In the genomic region with DNA sequence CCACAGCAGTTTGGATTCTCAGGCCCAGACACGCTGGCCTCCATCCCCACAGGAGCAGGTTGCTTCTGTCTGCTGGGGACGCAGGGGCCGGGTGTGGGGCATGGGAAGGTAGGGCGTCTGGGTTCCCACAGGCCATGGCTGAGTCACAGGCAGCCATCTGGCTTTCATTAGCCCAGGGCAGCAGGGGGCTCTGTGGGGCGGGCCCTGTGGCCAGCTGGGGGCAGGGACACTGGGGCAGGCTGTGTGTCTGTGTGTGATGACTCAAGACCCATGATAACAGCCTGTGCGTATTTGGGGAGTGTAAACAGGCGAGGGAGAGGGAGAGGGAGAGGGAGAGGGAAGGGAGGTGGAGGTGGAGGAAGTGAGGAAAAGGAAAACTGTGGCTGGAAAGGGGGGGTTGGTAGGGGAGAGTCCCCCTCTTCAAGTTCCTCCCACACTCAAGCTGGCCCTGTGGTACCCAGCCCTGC, we compare ENCODE assay signal across 8 mouse cellular contexts. TPM values are rescaled to one million over a fixed set of nuclear protein-coding genes. Genes with fewer than 3 reads are reported as not detected.
DNase-seq lines count a peak whose midpoint lies in the region; ATAC-seq and TF ChIP-seq lines count a peak whose summit lies in the region.

No protein-coding gene starts in this region.

- no peak for TF ChIP-seq EP300 in MEL (IDR thresholded peaks at IDR 0.05; ENCODE audit: low read depth in 1 of 2, low read length in 2 of 2)
- TF ChIP-seq EP300 in liver, postnatal 0 days (IDR thresholded peaks at IDR 0.05; ENCODE audit: low read depth): no peak

- H3K27ac ChIP-seq in MEL (ENCODE audit: control insufficient read depth, low read depth, low read length): peak overlapping the region; percentile 14; the same call in 1 of the 2 replicates
- H3K27ac ChIP-seq in liver, postnatal 0 days (ENCODE audit: low read depth): peak overlapping the region; percentile 70
- no peak overlapping the region for H3K27ac ChIP-seq in forebrain, embryonic 14.5 days (ENCODE audit: low read depth, low read length)

- peaks cover 0 to 3% of the 10 kb centered on the region in 2 experiments; a peak in 2 of 4 replicates for H3K36me3 ChIP-seq in MEL (ENCODE audit: control insufficient read depth in 1 of 2, insufficient read depth in 2 of 2, low read length in 2 of 2)
- peaks cover 33% of the 10 kb centered on the region for H3K36me3 ChIP-seq in liver, postnatal 0 days (replicated peaks; ENCODE audit: insufficient read depth, low read length)
- H3K36me3 ChIP-seq in forebrain, embryonic 14.5 days (ENCODE audit: control insufficient read depth, insufficient read depth, low read length): peaks cover 47% of the 10 kb centered on the region

- no peak; a peak in 1 of 4 replicates for TF ChIP-seq POLR2A in MEL (IDR thresholded peaks at IDR 0.05; ENCODE audit: control insufficient read depth in 1 of 2, insufficient read depth in 1 of 2, low read depth in 1 of 2, low read length in 2 of 2, poor library complexity in 1 of 2)

- peaks cover 0 to 5% of the 10 kb centered on the region in 2 experiments; a peak in 1 of 4 replicates for H3K4me1 ChIP-seq in MEL (ENCODE audit: control insufficient read depth in 1 of 2, insufficient read depth in 2 of 2, low read length in 2 of 2)
- H3K4me1 ChIP-seq in liver, postnatal 0 days (ENCODE audit: insufficient read depth): peaks cover 34% of the 10 kb centered on the region
- 0 out of 2 replicates have a peak, but pooled peaks cover 3% of the 10 kb centered on the region for H3K4me1 ChIP-seq in forebrain, embryonic 14.5 days (ENCODE audit: control insufficient read depth, insufficient read depth, low read length)

- H3K27me3 ChIP-seq in MEL (ENCODE audit: control insufficient read depth in 1 of 2, insufficient read depth in 2 of 2, low read length in 2 of 2): no peaks in the 10 kb centered on the region
- no peaks in the 10 kb centered on the region for H3K27me3 ChIP-seq in liver, postnatal 0 days (ENCODE audit: insufficient read depth, low read length)
- no peaks in the 10 kb centered on the region for H3K27me3 ChIP-seq in forebrain, embryonic 14.5 days (replicated peaks; ENCODE audit: control insufficient read depth, insufficient read depth, low read length)

- 0 out of 2 replicates have a peak overlapping the region, but pooled peaks have one; percentile 9 for H3K4me2 ChIP-seq in liver, postnatal 0 days (ENCODE audit: low read depth, low read length)
- H3K4me2 ChIP-seq in forebrain, embryonic 14.5 days (ENCODE audit: low read length): no peak overlapping the region

- ATAC-seq in liver, postnatal 0 days: peak; percentile 56; the same call in 1 of the 2 replicates
- ATAC-seq in forebrain, embryonic 14.5 days: no peak

- intact Hi-C loops in heart, postnatal 14 days (cut with DNase I): no loop called here

- H3K9me3 ChIP-seq in MEL (replicated peaks; ENCODE audit: insufficient read depth, low read length): no peaks in the 10 kb centered on the region
- no peaks in the 10 kb centered on the region for H3K9me3 ChIP-seq in liver, postnatal 0 days (ENCODE audit: low read length)
- no peaks in the 10 kb centered on the region for H3K9me3 ChIP-seq in forebrain, embryonic 14.5 days (replicated peaks; ENCODE audit: control insufficient read depth, low read length)

- H3K79me2 ChIP-seq in MEL (ENCODE audit: control insufficient read depth, insufficient read depth, low read length, poor library complexity): no peaks in the 10 kb centered on the region

- WGBS in liver, postnatal 0 days (ENCODE audit: insufficient replicate concordance): 25% methylated on average over 7 of the region's 7 CpGs
- 49% methylated on average over 7 of the region's 7 CpGs for WGBS in forebrain, embryonic 14.5 days

- no peak overlapping the region for H3K9ac ChIP-seq in MEL (ENCODE audit: control insufficient read depth, low read depth, low read length, poor library complexity, severe bottlenecking)
- no peak overlapping the region for H3K9ac ChIP-seq in liver, postnatal 0 days (replicated peaks)
- no peak overlapping the region for H3K9ac ChIP-seq in forebrain, embryonic 14.5 days (ENCODE audit: low read length)

- TF ChIP-seq CTCF in MEL (IDR thresholded peaks at IDR 0.05 in 2 of 3, conservative IDR thresholded peaks at IDR 0.05 in 1 of 3; ENCODE audit: control insufficient read depth in 1 of 3, insufficient read depth in 1 of 3, low read depth in 2 of 3, low read length in 3 of 3, poor library complexity in 1 of 3, severe bottlenecking in 1 of 3): no peak
- no peak; the same call in 1 of the 2 replicates for TF ChIP-seq CTCF in liver, postnatal 0 days (IDR thresholded peaks at IDR 0.05; ENCODE audit: low read depth)

- no peak overlapping the region for H3K4me3 ChIP-seq in MEL (ENCODE audit: control insufficient read depth in 1 of 2, insufficient read depth in 1 of 2, low read depth in 2 of 2, low read length in 2 of 2)
- H3K4me3 ChIP-seq in liver, postnatal 0 days (ENCODE audit: low read depth, low read length): no peak overlapping the region
- H3K4me3 ChIP-seq in forebrain, embryonic 14.5 days (ENCODE audit: low read depth, low read length): no peak overlapping the region

- TF ChIP-seq RAD21 in MEL (IDR thresholded peaks at IDR 0.05; ENCODE audit: low read depth, low read length): no peak

- DNase-seq in adrenal gland, adult 2 months: peak; percentile 78
- DNase-seq in adrenal gland, postnatal 4 days (ENCODE audit: low spot score in 2 of 2): no peak
- DNase-seq in MEL (ENCODE audit: low read depth, low spot score): peak; percentile 56
- DNase-seq in embryo, embryonic 9.5 days (ENCODE audit: extremely low spot score): peak; percentile 74
- peak; percentile 68 to 70 for DNase-seq in heart, postnatal 14 days
- peak; percentile 53 for DNase-seq in liver, postnatal 0 days
- DNase-seq in urinary bladder, postnatal 14 days (ENCODE audit: low spot score): peak; percentile 70
- DNase-seq in forebrain, embryonic 14.5 days (ENCODE audit: low spot score): no peak

TF ChIP-seq in MEL, 35 proteins besides CTCF, POLR2A, EP300 and RAD21 (continues in another document):
- TF ChIP-seq ZC3H11A (IDR thresholded peaks at IDR 0.05; ENCODE audit: low read depth, low read length) (no peak), TBP (IDR thresholded peaks at IDR 0.05; ENCODE audit: low read depth, low read length) (no peak), ZMIZ1 (IDR thresholded peaks at IDR 0.05; ENCODE audit: low read depth, low read length) (peak; percentile 16; the same call in 1 of the 2 replicates)

RNA-seq across cellular contexts. Expression of gene Ccdc97, which starts 7.1 kb away (rescaled TPM):
- total RNA-seq in adrenal gland, adult 2 months (2021): 10 to 100 TPM; 47.4 to 50.9 TPM
- 90.9 and 95.2 TPM in 2 replicates for polyA plus RNA-seq in adrenal gland, adult 2 months (2012; rRNA removed)
- total RNA-seq in adrenal gland, postnatal 4 days (2021): 10 to 100 TPM; 49.4 to 51.5 TPM
- total RNA-seq in MEL (2012; rRNA removed): 8.0 and 8.4 TPM in 2 replicates
- 10 to 100 TPM in 1 of 2 experiments, not detected in 1; 39.7 TPM for polyA plus RNA-seq in MEL (2012; ENCODE audit: insufficient read depth in 1 of 2, insufficient read length in 2 of 2, low read depth in 1 of 2, low replicate concordance in 2 of 2, missing spikeins in 1 of 2)
- 10 to 100 TPM; 47.0 to 50.7 TPM for total RNA-seq in heart, postnatal 14 days (2021)
- 6.7 and 6.8 TPM in 2 replicates for polyA plus RNA-seq in liver, postnatal 0 days (2015; fragmentation: Nextera tagmentation; extraction: Ambion mirVana)
- polyA plus RNA-seq in forebrain, embryonic 14.5 days (2014; fragmentation: Nextera tagmentation; extraction: Ambion mirVana): 39.6 and 40.7 TPM in 2 replicates

RNA-seq across cellular contexts. Expression of gene Tgfb1, which starts 25.0 kb away (rescaled TPM):
- 10 to 100 TPM; 30.2 to 36.6 TPM for total RNA-seq in adrenal gland, adult 2 months (2021)
- polyA plus RNA-seq in adrenal gland, adult 2 months (2012; rRNA removed): 50.8 and 57.6 TPM in 2 replicates
- 10 to 100 TPM; 47.3 to 48.9 TPM for total RNA-seq in adrenal gland, postnatal 4 days (2021)
- total RNA-seq in MEL (2012; rRNA removed): 108 and 121 TPM in 2 replicates
- polyA plus RNA-seq in MEL (2012; ENCODE audit: insufficient read depth in 1 of 2, insufficient read length in 2 of 2, low read depth in 1 of 2, low replicate concordance in 2 of 2, missing spikeins in 1 of 2): 100 to 1,000 TPM; 164 to 489 TPM
- 10 to 100 TPM; 31.7 to 36.1 TPM for total RNA-seq in heart, postnatal 14 days (2021)
- polyA plus RNA-seq in liver, postnatal 0 days (2015; fragmentation: Nextera tagmentation; extraction: Ambion mirVana): 5.1 and 6.1 TPM in 2 replicates
- polyA plus RNA-seq in forebrain, embryonic 14.5 days (2014; fragmentation: Nextera tagmentation; extraction: Ambion mirVana): 0.61 and 0.83 TPM in 2 replicates

RNA-seq across cellular contexts. Expression of gene B9d2, which starts 31.2 kb away (rescaled TPM):
- 10 to 100 TPM; 12.2 to 26.4 TPM for total RNA-seq in adrenal gland, adult 2 months (2021)
- 69.9 and 83.0 TPM in 2 replicates for polyA plus RNA-seq in adrenal gland, adult 2 months (2012; rRNA removed)
- 10 to 100 TPM; 21.5 to 24.1 TPM for total RNA-seq in adrenal gland, postnatal 4 days (2021)
- total RNA-seq in MEL (2012; rRNA removed): 70.4 TPM in 2 replicates
- polyA plus RNA-seq in MEL (2012; ENCODE audit: insufficient read depth in 1 of 2, insufficient read length in 2 of 2, low read depth in 1 of 2, low replicate concordance in 2 of 2, missing spikeins in 1 of 2): 100 to 1,000 TPM in 1 of 2 experiments, not detected in 1; 108 TPM
- 10 to 100 TPM; 11.0 to 11.3 TPM for total RNA-seq in heart, postnatal 14 days (2021)
- 15.0 and 16.0 TPM in 2 replicates for polyA plus RNA-seq in liver, postnatal 0 days (2015; fragmentation: Nextera tagmentation; extraction: Ambion mirVana)
- polyA plus RNA-seq in forebrain, embryonic 14.5 days (2014; fragmentation: Nextera tagmentation; extraction: Ambion mirVana): 44.3 and 57.6 TPM in 2 replicates

RNA-seq across cellular contexts. Expression of gene Tmem91, which starts 36.8 kb away (rescaled TPM):
- under 1 TPM in 1 of 2 experiments, not detected in 1; 0.37 TPM for total RNA-seq in adrenal gland, adult 2 months (2021)
- polyA plus RNA-seq in adrenal gland, adult 2 months (2012; rRNA removed): 0.67 and 1.1 TPM in 2 replicates
- 1 to 10 TPM in 1 of 2 experiments, under 1 TPM in 1; 0.76 to 1.9 TPM for total RNA-seq in adrenal gland, postnatal 4 days (2021)
- 0.59 and 0.89 TPM in 2 replicates for total RNA-seq in MEL (2012; rRNA removed)
- 1 to 10 TPM in 1 of 2 experiments, not detected in 1; 3.3 TPM for polyA plus RNA-seq in MEL (2012; ENCODE audit: insufficient read depth in 1 of 2, insufficient read length in 2 of 2, low read depth in 1 of 2, low replicate concordance in 2 of 2, missing spikeins in 1 of 2)
- under 1 TPM in 1 of 2 experiments, not detected in 1; 0.37 TPM for total RNA-seq in heart, postnatal 14 days (2021)
- polyA plus RNA-seq in liver, postnatal 0 days (2015; fragmentation: Nextera tagmentation; extraction: Ambion mirVana): 0.58 and 0.76 TPM in 2 replicates
- 11.1 and 16.4 TPM in 2 replicates for polyA plus RNA-seq in forebrain, embryonic 14.5 days (2014; fragmentation: Nextera tagmentation; extraction: Ambion mirVana)

RNA-seq across cellular contexts. Expression of gene Hnrnpul1, which starts 42.8 kb away (rescaled TPM):
- 100 to 1,000 TPM; 104 to 109 TPM for total RNA-seq in adrenal gland, adult 2 months (2021)
- polyA plus RNA-seq in adrenal gland, adult 2 months (2012; rRNA removed): 33.0 and 38.7 TPM in 2 replicates
- 100 to 1,000 TPM; 167 to 177 TPM for total RNA-seq in adrenal gland, postnatal 4 days (2021)
- total RNA-seq in MEL (2012; rRNA removed): 56.1 and 57.2 TPM in 2 replicates
- 100 to 1,000 TPM; 181 to 215 TPM for polyA plus RNA-seq in MEL (2012; ENCODE audit: insufficient read depth in 1 of 2, insufficient read length in 2 of 2, low read depth in 1 of 2, low replicate concordance in 2 of 2, missing spikeins in 1 of 2)
- total RNA-seq in heart, postnatal 14 days (2021): 10 to 100 TPM; 88.8 to 89.0 TPM
- polyA plus RNA-seq in liver, postnatal 0 days (2015; fragmentation: Nextera tagmentation; extraction: Ambion mirVana): 21.4 and 22.6 TPM in 2 replicates
- polyA plus RNA-seq in forebrain, embryonic 14.5 days (2014; fragmentation: Nextera tagmentation; extraction: Ambion mirVana): 53.6 and 61.2 TPM in 2 replicates

Comparison
In these comparisons a context has a peak if more than half of its experiments do, and no peak if none do; other contexts are left out.
1. DNase-seq: peak in adrenal gland, adult 2 months (single experiment), MEL (single experiment), embryo, embryonic 9.5 days (single experiment), heart, postnatal 14 days (2 of 2), liver, postnatal 0 days (single experiment) and urinary bladder, postnatal 14 days (single experiment); none in adrenal gland, postnatal 4 days (0 of 2) and forebrain, embryonic 14.5 days (single experiment).